Mouse (Mus musculus) gastrocnemius, adult 8-10 months (tissue): Measurements from ENCODE around the gene Ces4a. TPM values are rescaled to one million over a fixed set of nuclear protein-coding genes. Genes with fewer than 3 reads are reported as not detected.
"Not testable (repeated sequence)": the region's sequence is repeated elsewhere in the genome, so short reads cannot be mapped to it uniquely, and the experiment has no call there.

Experiments
- DNase-seq, 2 experiments: peaks; one replicate each; pipeline ENCODE4 v3.0.0; 2022; ENCODE audit warnings: low spot score in 2 of 2
- total RNA-seq, 4 experiments: library from RNA; stranded (reverse); gene quantifications; 2 replicates each; pipeline ENCODE4 v1.2.4; 2022

The Ces4a gene
- not detected for total RNA-seq

- no peak for DNase-seq
Measured at GRCm38 (mm10) chr8:105131509-105131908, at the start of gene Ces4a. TSS of gene Ces4a (plus strand) at chr8:105131800.

DNA sequence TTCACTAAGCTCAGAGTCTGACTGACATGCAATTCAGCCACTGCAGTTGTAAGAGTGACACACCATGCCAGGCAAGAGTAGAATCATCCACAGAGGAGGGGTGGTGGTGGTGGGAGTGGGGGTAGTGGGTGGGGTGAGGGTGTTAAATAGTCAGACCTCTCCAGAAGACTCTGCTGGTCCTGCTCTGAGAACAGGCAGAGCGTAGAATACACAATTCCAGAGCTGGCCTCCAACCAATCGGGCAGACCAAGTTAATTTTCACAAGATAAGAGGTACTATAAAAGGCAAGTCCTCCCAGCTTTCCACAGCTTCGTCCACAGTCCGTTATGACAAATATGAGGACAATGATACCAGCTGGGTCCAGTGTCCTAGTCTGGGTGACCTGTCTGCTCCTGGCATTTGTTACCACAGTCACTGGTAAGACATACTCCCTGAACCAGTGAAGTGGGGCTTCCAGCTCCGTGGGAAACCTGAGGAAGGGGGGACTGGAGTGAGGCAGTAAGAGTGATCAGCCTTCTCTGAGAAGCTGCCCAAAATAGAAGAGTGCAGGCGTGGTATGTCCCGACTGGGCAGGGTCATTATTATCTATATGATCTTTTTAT, 48.0 kb upstream of the Ces4a start, which contains the start of gene Ces3b:
Ces3b (plus strand) TSS at position 305 of the 602 bp plus-strand sequence.
- no peak for DNase-seq

DNA sequence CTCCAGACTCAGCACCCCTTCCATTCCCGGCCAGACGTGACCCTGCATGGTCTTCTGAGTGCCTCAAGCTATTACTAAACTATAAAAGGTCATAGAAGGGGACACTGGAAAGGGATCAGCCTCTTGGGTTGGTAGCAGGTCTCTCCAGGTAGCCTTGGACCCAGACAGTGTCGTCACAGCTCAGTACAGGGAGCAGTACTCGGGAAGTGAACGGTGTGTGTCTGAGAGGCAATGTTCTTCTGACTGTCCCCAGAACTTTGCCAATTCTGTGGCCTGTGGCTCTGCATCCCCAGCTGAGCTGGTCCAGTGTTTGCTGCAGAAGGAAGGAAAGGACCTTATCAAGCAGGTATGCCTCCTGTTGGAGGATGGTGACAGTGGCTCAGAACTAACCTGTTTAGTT, 43.4 kb upstream of the Ces4a start:
- not testable (repeated sequence) for DNase-seq

GRCm38 (mm10) chr8:105088581-105088980, 43.0 kb upstream of the Ces4a start:
- DNase-seq, result no peak

GRCm38 (mm10) chr8:105093992-105094391, 37.6 kb upstream of the Ces4a start:
- no peak for DNase-seq

GRCm38 (mm10) chr8:105102101-105102785, 29.4 kb upstream of the Ces4a start:
- not testable (repeated sequence) for DNase-seq

DNA sequence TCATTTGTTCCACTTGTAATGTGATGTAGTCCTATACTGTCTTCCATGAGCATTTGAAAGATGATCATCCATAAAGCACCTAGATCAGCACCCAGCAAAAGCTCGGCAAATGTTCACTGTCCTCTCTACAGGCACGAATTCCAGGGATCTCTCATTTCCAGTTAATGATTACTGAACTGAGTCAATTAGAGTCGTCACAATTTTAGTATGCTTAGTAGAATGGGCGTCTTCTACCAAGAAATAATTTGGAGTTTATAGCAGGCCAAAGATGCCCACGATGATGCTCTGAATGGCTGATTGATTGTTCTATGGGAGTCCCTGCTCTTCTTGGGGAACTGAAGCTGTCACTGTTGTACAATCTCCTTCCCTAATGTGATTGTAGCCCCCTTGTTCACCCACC, 27.9 kb upstream of the Ces4a start:
- DNase-seq, result not testable (repeated sequence)

DNA sequence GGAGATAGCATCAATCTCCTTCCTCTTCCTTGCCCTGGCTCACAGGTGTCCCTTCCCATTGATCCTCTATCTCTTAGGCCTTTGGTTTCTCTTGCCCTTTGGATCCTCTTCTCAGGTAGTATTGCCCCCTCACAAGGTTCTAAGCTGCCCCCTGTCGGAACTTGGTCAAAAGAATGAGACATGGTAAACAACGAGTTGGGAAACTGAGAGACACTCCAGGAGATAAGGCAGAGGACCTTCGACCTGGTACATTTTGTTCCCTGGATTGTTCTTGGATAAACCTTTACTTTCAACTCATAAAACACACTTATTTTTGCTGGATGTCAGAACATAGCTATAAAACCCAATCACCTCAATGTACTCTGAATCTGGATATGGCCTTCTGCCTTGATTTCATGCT, 27.4 kb upstream of the Ces4a start:
- no peak for DNase-seq

DNA sequence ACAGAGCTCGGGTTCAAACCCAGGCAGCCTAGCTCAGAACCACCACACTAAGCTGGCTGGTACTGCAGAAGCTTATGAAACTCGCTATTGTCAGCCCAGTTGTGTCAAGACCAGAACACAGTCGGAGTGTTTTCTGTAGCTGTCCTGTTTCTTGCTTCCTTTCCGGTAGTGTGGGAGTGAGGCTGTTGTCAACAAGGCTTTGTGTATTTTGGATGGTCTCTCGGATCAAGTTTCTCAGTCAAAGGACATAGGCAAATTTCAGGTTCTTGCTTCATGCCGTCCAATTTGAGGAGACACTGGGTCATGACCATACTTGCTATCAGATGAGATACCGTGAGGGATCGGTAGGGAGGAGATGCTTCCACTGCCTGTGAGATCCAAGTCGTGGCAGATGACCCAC, 1.7 kb upstream of the Ces4a start:
- DNase-seq, result no peak

- peak; percentile 51 to 58 for DNase-seq
Measured at GRCm38 (mm10) chr8:105138423-105138822, 6.8 kb downstream of the Ces4a start.

DNA sequence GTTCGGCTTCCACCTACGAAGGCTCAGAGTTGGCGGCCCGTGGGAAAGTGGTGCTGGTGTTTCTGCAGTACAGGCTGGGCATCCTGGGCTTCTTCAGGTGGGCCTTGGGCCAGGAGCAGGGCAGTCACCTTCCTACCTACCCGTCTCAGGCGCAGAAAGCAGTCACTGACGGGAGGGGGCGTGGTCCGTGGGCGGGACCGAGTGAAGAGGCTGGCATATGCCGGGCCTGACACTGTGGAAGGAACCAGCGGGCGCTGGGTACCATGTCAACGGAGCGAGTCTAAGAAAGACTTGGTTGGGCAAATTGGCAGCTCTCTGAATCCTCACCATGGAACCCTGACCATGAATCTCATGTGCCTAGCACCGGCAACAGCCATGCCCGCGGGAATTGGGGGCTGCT, 10.8 kb downstream of the Ces4a start:
- DNase-seq, result no peak

DNA sequence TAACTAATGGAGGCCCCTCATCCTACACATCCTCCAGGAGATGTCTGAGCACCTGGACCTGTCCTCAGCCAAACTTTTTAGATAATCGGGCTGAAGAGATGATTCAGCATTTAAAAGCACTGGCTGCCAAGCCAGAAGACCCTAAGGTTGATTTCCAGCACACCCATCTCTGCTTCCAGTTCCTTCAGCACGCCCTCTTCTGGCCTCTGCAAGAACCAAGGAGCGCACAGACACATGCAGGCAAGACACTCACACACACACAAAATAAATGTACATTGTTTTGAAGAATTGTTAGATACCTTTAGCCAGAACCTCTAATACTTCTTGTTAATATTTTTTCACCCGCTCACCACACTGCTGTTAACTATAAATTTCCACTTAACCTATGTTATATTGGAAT, 20.1 kb downstream of the Ces4a start:
- DNase-seq, result no peak

- DNase-seq, result peak; percentile 57 to 78
Measured at GRCm38 (mm10) chr8:105152623-105153398, 21.2 kb downstream of the Ces4a start.

- no peak for DNase-seq
Measured at GRCm38 (mm10) chr8:105154316-105154715, 22.7 kb downstream of the Ces4a start.

GRCm38 (mm10) chr8:105155091-105155745, 23.6 kb downstream of the Ces4a start:
- DNase-seq, result no peak

GRCm38 (mm10) chr8:105157555-105157954, 26.0 kb downstream of the Ces4a start:
- DNase-seq, result peak in 1 of 2 experiments; percentile 30

DNA sequence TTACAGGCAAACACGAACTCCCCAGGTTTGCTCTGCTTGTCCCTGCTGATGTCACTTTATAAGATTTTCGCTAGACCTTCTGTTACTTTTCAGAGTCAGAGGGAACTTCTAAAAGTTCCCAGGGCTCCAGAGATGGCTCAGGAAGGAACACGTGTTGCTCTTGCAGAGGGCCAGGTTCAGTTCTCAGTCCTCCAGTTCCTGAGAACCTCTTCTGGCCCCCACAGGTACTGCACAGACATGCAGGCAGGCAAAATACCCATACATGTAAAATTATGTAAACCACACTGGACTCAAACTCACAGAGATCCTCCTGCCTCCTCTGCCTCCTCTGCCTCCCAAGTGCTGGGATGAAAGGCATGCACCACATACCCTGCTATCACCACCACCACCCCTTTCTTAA, 26.5 kb downstream of the Ces4a start:
- DNase-seq, result no peak

DNA sequence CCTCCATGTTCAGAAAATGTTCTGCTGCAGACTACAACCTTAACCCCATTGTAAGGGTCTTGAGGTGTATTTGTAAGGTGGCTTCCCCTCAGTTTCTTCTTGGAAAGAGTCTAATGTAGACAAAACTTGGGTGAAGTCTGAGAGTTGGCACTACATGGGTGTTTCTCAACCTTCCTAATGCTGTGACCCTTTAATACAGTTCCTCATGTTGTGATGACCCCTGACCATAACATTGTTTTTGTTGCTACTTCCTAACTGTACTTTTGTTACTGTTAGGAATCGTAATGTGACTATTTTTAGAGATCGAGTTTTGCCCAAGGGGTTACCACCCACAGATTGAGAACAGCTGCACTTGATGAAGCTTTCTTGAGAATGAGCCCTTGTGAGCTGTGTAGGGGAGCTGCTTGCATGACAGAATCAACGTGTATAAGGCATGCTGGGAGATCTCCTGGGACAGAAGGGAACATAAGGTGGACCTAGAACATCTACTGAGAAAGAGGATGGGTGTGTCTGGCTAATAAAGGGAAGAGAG, 29.6 kb downstream of the Ces4a start:
- no peak for DNase-seq

DNA sequence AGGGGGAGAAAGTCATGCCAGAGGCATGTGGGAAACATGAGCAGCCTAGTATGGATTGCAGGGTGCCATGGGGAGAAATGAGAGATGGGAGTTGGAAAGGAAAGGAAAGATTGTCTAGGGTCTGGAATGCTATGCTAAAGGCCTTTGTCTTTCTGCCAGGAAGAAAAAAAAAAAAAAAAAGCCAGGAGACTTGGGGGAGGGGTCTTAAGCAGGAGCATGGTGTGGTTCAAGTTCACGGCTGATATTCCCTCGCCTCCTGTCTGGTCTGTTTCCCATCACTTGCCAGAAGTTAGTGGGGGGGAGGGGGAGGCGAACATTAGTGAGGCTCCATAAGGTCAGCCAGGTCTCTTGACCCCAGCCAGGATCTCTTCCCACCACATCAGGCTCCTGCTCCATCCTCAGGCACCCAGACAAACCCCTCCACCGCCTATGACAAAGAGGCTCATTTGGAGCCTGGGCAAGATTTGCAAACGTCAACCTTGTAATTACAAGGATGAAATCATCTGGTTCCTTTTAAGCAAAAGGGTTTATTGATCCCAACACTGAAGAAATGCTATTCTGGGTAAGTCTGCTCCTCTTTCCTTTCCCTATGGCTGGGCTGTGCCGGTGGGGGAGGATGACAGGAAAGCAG, 32.8 kb downstream of the Ces4a start:
- no peak for DNase-seq

- DNase-seq, result no peak
Measured at GRCm38 (mm10) chr8:105165191-105165590, 33.6 kb downstream of the Ces4a start.

DNA sequence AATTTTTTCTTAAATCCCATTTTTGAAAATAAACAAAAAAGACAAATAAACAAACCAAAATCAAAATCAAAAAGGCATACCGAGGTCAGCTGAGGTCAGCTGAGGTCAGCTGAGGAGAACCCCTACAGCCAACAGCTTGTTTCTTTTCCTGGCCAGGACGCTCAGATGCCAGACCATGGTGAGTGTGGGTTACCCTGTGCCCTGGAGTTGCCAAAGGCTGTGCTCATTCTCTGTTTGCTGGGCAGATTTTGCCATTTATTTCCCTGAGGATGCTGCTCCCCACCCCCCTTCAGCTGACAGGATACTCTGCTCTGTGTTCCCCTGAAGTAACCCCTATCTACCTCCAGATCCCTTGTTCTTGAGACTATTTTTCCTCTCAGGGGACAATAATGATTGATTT, 35.5 kb downstream of the Ces4a start:
- no peak for DNase-seq
